Mouse (Mus musculus): Measurements from ENCODE around the gene Gm813. TPM values are rescaled to one million over a fixed set of nuclear protein-coding genes. Genes with fewer than 3 reads are reported as not detected.
"Not testable (repeated sequence)": the region's sequence is repeated elsewhere in the genome, so short reads cannot be mapped to it uniquely, and the experiment has no call there.

Gm813 gene
- not detected in 2 replicates for polyA plus RNA-seq (2015; fragmentation: Nextera tagmentation; extraction: Ambion mirVana)

DNA sequence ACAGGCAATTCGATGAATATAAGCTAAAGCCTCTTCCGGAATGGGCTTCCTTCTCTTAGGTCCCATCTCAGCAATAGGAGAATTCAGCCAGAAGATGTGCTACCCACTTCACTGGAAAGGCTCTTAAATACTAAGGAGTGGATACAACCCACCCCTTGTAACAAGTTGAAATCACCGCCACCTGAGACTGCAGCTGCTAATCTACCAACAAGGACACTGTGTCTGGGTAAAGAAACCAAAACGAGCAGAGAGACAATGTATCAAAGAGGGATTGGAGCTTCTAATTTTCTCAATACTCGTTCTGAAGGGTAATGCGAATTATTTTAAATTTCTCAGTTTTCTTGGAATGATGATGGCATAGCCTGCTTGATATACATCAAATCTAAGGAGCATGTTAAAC lies at the start of gene Gm813:
Gene Gm813 (minus strand): TSS at position 101 of the 400 bp plus-strand sequence.
- H3K4me1 ChIP-seq (replicated peaks; ENCODE audit: control insufficient read depth, insufficient read depth, low read length): no peaks in the 10 kb centered on the region
- no peaks in the 10 kb centered on the region for H3K9me3 ChIP-seq (ENCODE audit: control insufficient read depth, low read length)
- no peak within 1 kb of the TSS for H3K4me3 ChIP-seq (replicated peaks; ENCODE audit: low read length)
- no peak within 1 kb of the TSS for H3K9ac ChIP-seq (replicated peaks; ENCODE audit: low read depth, low read length)
- H3K27me3 ChIP-seq (replicated peaks; ENCODE audit: control insufficient read depth, insufficient read depth, low read length): no peaks in the 10 kb centered on the region
- H3K36me3 ChIP-seq (ENCODE audit: control insufficient read depth, insufficient read depth): no peaks in the 10 kb centered on the region
- no peak within 1 kb of the TSS for H3K4me2 ChIP-seq (ENCODE audit: low read length)
- ATAC-seq: no peak
- WGBS: 86% methylated on average over 6 of the region's 6 CpGs
- no peak within 1 kb of the TSS for H3K27ac ChIP-seq (ENCODE audit: low read length)

DNA sequence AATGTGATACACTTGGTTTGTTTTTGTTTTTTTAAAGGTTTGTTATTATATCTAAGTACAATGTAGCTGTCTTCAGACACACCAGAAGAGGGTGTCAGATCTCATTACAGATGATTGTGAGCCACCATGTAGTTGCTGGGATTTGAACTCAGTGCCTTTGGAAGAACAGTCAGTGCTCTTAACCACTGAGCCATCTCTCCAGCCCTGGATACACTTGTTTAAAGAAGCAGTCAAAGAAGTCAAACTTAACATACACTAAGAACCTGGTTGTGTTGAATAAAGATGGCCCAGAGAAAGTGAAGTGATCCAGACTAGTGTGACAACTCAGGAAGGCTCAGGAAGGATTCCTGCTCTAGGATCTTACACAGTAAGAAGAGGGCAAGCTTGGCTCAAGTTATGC lies 48.4 kb upstream of the Gm813 start:
- H3K4me1 ChIP-seq (replicated peaks; ENCODE audit: control insufficient read depth, insufficient read depth, low read length); H3K27me3 ChIP-seq (replicated peaks; ENCODE audit: control insufficient read depth, insufficient read depth, low read length); H3K9me3 ChIP-seq (ENCODE audit: control insufficient read depth, low read length); ATAC-seq; H3K4me2 ChIP-seq (ENCODE audit: low read length); H3K27ac ChIP-seq (ENCODE audit: low read length); H3K36me3 ChIP-seq (ENCODE audit: control insufficient read depth, insufficient read depth); H3K4me3 ChIP-seq (replicated peaks; ENCODE audit: low read length); H3K9ac ChIP-seq (replicated peaks; ENCODE audit: low read depth, low read length): not testable (repeated sequence)

DNA sequence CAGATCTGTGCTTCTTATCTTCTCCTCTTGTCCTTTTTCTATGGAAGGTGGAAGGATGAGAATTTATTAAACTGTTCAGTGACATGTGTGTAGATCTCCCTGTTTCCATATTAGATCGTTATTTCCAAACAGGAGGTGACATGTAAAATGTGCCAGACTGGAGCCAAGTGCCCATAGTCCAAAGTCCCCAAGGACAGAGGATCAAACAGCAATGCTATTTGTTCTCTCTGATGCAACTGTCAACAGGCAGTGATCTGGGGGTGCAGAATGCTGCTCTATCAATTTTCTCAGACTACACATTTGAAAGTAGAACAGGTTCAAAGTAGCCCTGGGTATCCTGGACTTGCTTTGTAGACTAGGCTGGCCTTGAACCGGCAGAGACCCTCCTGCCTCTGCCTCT lies 47.0 kb upstream of the Gm813 start:
- ATAC-seq: no peak
- Histone ChIP-seq H3K27ac (ENCODE audit: low read length) (no peak overlapping the region), H3K9me3 (ENCODE audit: control insufficient read depth, low read length) (no peaks in the 10 kb centered on the region), H3K4me3 (replicated peaks; ENCODE audit: low read length) (no peak overlapping the region), H3K27me3 (replicated peaks; ENCODE audit: control insufficient read depth, insufficient read depth, low read length) (no peaks in the 10 kb centered on the region), H3K9ac (replicated peaks; ENCODE audit: low read depth, low read length) (no peak overlapping the region), H3K36me3 (ENCODE audit: control insufficient read depth, insufficient read depth) (no peaks in the 10 kb centered on the region), H3K4me2 (ENCODE audit: low read length) (no peak overlapping the region), H3K4me1 (replicated peaks; ENCODE audit: control insufficient read depth, insufficient read depth, low read length) (no peaks in the 10 kb centered on the region)
- WGBS: 87% methylated on average over 2 of the region's 2 CpGs

DNA sequence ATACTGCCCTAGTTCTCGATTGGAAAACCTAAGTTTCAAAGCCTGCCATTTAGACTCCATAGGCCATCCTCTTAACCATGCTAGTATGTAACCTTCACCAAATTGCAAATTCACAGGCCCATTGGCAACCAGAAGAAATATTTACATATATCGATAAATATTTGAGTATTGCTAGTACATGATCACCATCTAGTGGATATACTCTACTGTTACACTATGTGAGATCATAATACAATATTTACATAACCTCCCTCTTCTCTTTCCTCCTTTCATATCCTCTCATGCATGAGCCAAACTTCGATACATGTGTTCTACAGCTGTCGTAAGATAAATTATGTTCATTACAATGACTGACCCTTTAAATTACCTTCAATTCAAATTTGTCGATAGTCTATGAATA lies 46.2 kb upstream of the Gm813 start:
- Histone ChIP-seq H3K4me2 (ENCODE audit: low read length) (no peak overlapping the region), H3K4me3 (replicated peaks; ENCODE audit: low read length) (no peak overlapping the region), H3K9me3 (ENCODE audit: control insufficient read depth, low read length) (no peaks in the 10 kb centered on the region), H3K36me3 (ENCODE audit: control insufficient read depth, insufficient read depth) (no peaks in the 10 kb centered on the region), H3K27ac (ENCODE audit: low read length) (no peak overlapping the region), H3K27me3 (replicated peaks; ENCODE audit: control insufficient read depth, insufficient read depth, low read length) (no peaks in the 10 kb centered on the region), H3K9ac (replicated peaks; ENCODE audit: low read depth, low read length) (no peak overlapping the region), H3K4me1 (replicated peaks; ENCODE audit: control insufficient read depth, insufficient read depth, low read length) (no peaks in the 10 kb centered on the region)
- ATAC-seq: peak; percentile 40; the same call in 1 of the 2 replicates
- 75% methylated on average over 5 of the region's 5 CpGs for WGBS

DNA sequence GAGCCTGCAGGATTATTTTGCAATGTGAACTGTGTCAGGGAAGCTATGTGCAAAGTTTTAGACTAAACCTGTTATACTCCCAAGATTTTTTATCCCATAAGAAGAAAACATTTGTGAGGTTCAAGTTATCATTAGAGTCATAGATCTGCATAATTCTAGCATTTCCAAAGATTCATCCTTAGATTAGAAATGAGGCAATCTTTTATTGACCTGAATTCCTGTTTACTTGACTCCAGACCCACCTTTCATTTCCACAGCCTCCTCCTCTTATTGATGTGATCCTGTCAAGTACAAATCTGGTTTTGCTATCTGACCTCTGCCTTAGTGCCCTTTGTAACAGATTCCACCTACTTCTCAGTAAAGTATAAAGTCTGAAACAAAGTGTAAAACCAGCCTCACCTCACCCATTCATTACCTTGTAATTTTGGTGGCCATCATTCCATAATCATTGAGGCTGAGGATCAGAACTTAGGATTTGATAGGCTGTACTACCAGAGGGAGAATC lies 45.6 kb upstream of the Gm813 start:
- Histone ChIP-seq H3K9ac (replicated peaks; ENCODE audit: low read depth, low read length) (no peak overlapping the region), H3K36me3 (ENCODE audit: control insufficient read depth, insufficient read depth) (no peaks in the 10 kb centered on the region), H3K4me2 (ENCODE audit: low read length) (no peak overlapping the region), H3K4me3 (replicated peaks; ENCODE audit: low read length) (no peak overlapping the region), H3K27me3 (replicated peaks; ENCODE audit: control insufficient read depth, insufficient read depth, low read length) (no peaks in the 10 kb centered on the region), H3K9me3 (ENCODE audit: control insufficient read depth, low read length) (no peaks in the 10 kb centered on the region), H3K27ac (ENCODE audit: low read length) (no peak overlapping the region), H3K4me1 (replicated peaks; ENCODE audit: control insufficient read depth, insufficient read depth, low read length) (no peaks in the 10 kb centered on the region)
- ATAC-seq: no peak

DNA sequence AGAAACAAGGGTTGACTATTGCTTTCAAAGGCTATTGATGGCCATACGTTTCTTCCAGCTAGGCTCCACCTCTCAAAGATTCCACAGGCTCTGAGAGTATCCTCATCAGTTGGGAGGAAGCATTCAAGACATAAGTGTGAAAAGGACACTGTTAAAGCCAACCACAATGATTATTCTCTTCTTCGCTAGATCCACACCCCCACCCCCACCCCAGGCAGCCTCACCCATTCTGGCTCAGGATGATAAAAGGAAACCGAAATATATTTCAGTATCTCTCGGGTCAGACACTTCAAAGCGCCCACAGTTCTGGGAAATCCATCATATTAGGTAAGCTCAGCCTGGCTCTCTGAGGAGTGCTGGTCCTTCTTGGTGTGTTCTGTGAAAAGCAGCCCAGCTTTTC lies 45.0 kb upstream of the Gm813 start:
- no peaks in the 10 kb centered on the region for H3K4me1 ChIP-seq (replicated peaks; ENCODE audit: control insufficient read depth, insufficient read depth, low read length)
- no peak for ATAC-seq
- H3K36me3 ChIP-seq (ENCODE audit: control insufficient read depth, insufficient read depth): no peaks in the 10 kb centered on the region
- no peak overlapping the region for H3K4me2 ChIP-seq (ENCODE audit: low read length)
- 81% methylated on average over 5 of the region's 5 CpGs for WGBS
- H3K9me3 ChIP-seq (ENCODE audit: control insufficient read depth, low read length): no peaks in the 10 kb centered on the region
- no peaks in the 10 kb centered on the region for H3K27me3 ChIP-seq (replicated peaks; ENCODE audit: control insufficient read depth, insufficient read depth, low read length)
- no peak overlapping the region for H3K27ac ChIP-seq (ENCODE audit: low read length)
- H3K4me3 ChIP-seq (replicated peaks; ENCODE audit: low read length): no peak overlapping the region
- no peak overlapping the region for H3K9ac ChIP-seq (replicated peaks; ENCODE audit: low read depth, low read length)

DNA sequence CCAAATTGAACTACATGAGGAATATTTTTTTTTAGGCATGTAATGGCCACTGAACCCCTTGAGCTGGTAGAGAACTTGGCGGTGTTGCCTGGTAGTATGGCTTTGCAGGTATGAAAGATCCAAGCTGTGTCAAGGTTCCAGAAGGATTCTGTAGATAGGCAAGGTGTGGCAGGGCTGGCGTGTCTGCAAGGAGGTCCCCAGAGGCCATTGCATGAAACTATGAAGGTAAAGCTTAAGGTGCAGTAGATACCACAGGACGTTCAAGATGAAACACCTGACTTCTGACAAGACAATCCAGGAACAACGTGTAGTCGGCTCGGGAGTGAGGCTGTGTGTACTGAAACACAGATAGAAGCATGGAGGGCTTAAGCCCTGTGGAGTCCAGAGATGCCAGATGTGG lies 41.9 kb upstream of the Gm813 start:
- H3K4me2 ChIP-seq (ENCODE audit: low read length): no peak overlapping the region
- H3K9ac ChIP-seq (replicated peaks; ENCODE audit: low read depth, low read length): no peak overlapping the region
- H3K27me3 ChIP-seq (replicated peaks; ENCODE audit: control insufficient read depth, insufficient read depth, low read length): no peaks in the 10 kb centered on the region
- no peaks in the 10 kb centered on the region for H3K9me3 ChIP-seq (ENCODE audit: control insufficient read depth, low read length)
- no peak overlapping the region for H3K27ac ChIP-seq (ENCODE audit: low read length)
- no peaks in the 10 kb centered on the region for H3K4me1 ChIP-seq (replicated peaks; ENCODE audit: control insufficient read depth, insufficient read depth, low read length)
- ATAC-seq: no peak
- H3K36me3 ChIP-seq (ENCODE audit: control insufficient read depth, insufficient read depth): no peaks in the 10 kb centered on the region
- no peak overlapping the region for H3K4me3 ChIP-seq (replicated peaks; ENCODE audit: low read length)
- WGBS: 92% methylated on average over 6 of the region's 6 CpGs

DNA sequence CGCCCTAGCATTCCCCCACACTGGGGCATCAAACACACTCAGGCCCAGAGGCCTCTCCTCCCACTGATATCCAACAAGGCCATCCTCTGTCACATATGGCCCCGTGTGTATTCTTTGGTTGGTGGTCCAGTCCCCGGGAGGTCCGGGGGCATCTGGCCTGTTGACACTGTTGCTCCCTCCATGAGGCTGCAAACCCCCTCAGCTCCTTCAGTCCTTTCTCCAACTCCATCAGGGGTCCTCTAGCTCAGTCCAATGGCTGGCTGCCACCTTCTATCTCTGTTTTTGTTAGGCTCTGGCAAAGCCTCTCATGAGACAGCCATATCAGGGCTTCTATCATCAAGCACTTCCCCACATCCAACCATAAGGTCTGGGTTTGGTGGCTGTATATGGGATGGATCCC lies 39.7 kb upstream of the Gm813 start:
- Histone ChIP-seq H3K4me2 (ENCODE audit: low read length) (no peak overlapping the region), H3K27ac (ENCODE audit: low read length) (no peak overlapping the region), H3K9me3 (ENCODE audit: control insufficient read depth, low read length) (no peaks in the 10 kb centered on the region), H3K4me3 (replicated peaks; ENCODE audit: low read length) (no peak overlapping the region), H3K9ac (replicated peaks; ENCODE audit: low read depth, low read length) (no peak overlapping the region), H3K4me1 (replicated peaks; ENCODE audit: control insufficient read depth, insufficient read depth, low read length) (no peaks in the 10 kb centered on the region), H3K27me3 (replicated peaks; ENCODE audit: control insufficient read depth, insufficient read depth, low read length) (no peaks in the 10 kb centered on the region), H3K36me3 (ENCODE audit: control insufficient read depth, insufficient read depth) (no peaks in the 10 kb centered on the region)
- ATAC-seq: no peak
- 88% methylated on average over 4 of the region's 4 CpGs for WGBS

DNA sequence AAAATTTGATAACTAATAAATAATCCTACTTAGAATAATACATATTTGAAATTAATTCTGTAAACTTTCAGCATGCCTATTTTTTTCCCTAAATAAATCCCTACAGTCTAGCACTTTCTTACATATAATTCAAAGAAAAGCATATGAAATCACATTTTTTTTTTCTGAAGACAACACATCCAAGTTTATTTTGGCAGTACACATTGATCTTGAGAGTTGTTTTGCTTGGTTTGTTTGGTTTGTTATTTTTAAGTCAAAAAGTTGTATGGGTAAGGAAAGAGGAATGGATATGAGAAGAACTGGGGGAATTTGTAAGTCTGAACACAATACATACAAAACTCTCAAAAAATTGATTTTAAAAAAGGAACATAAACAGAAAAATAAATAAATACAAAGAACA lies 39.0 kb upstream of the Gm813 start:
- no peaks in the 10 kb centered on the region for H3K4me1 ChIP-seq (replicated peaks; ENCODE audit: control insufficient read depth, insufficient read depth, low read length)
- no peak for ATAC-seq
- H3K4me2 ChIP-seq (ENCODE audit: low read length): no peak overlapping the region
- no peak overlapping the region for H3K9ac ChIP-seq (replicated peaks; ENCODE audit: low read depth, low read length)
- H3K27ac ChIP-seq (ENCODE audit: low read length): no peak overlapping the region
- no peak overlapping the region for H3K4me3 ChIP-seq (replicated peaks; ENCODE audit: low read length)
- H3K9me3 ChIP-seq (ENCODE audit: control insufficient read depth, low read length): no peaks in the 10 kb centered on the region
- no peaks in the 10 kb centered on the region for H3K27me3 ChIP-seq (replicated peaks; ENCODE audit: control insufficient read depth, insufficient read depth, low read length)
- no peaks in the 10 kb centered on the region for H3K36me3 ChIP-seq (ENCODE audit: control insufficient read depth, insufficient read depth)

DNA sequence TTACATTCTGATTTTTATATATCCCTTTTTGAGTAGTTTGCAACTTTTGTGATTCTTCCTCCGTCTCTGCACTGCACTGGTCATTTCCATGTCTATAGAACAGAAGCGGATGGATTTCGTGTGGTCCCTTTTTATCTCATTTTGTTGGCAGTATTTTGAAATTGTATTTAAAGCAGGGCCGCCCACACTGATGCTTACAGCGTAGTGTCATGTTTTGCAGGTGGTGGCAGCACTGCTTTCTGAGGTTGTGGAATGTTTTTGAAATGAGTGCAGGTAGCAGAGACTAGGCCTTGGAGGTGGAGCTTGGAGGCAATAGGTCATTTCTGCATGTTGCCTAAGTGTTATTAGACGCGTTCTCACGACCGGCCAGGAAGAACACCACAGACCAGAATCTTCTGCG lies 33.2 kb upstream of the Gm813 start:
- Histone ChIP-seq H3K4me3 (replicated peaks; ENCODE audit: low read length) (no peak overlapping the region), H3K36me3 (ENCODE audit: control insufficient read depth, insufficient read depth) (no peaks in the 10 kb centered on the region), H3K4me2 (ENCODE audit: low read length) (no peak overlapping the region), H3K27me3 (replicated peaks; ENCODE audit: control insufficient read depth, insufficient read depth, low read length) (no peaks in the 10 kb centered on the region), H3K4me1 (replicated peaks; ENCODE audit: control insufficient read depth, insufficient read depth, low read length) (no peaks in the 10 kb centered on the region), H3K9ac (replicated peaks; ENCODE audit: low read depth, low read length) (no peak overlapping the region), H3K27ac (ENCODE audit: low read length) (no peak overlapping the region), H3K9me3 (ENCODE audit: control insufficient read depth, low read length) (no peaks in the 10 kb centered on the region)
- 92% methylated on average over 10 of the region's 10 CpGs for WGBS
- ATAC-seq: no peak
